Mouse (Mus musculus) kidney, postnatal 0 days (tissue): ENCODE measurements around the gene Ghitm. TPM values are rescaled to one million over a fixed set of nuclear protein-coding genes. Genes with fewer than 3 reads are reported as not detected.
"Not testable (repeated sequence)": the region's sequence is repeated elsewhere in the genome, so short reads cannot be mapped to it uniquely, and the experiment has no call there.

Experiments
- ATAC-seq: fragments of 200-750 bp; cut with Nextera tagmentation; replicated peaks from 2 replicates; pipeline ENCODE4 v1.8.0; 2017; ENCODE audit warnings: low read depth, moderate number of reproducible peaks, moderate TSS enrichment, moderate library complexity; ENCODE audit not compliant: low FRiP score
- DNase-seq: peaks from one replicate; pipeline ENCODE4 v3.0.0-alpha.2; 2016; ENCODE audit warnings: low spot score
- H3K27ac ChIP-seq: fragments of 300-500 bp; sonication (generic); 2 replicates; pipeline ENCODE4 v1.5.1; 2014; ENCODE audit warnings: mild to moderate bottlenecking
- H3K27me3 ChIP-seq: fragments of 300-500 bp; sonication (generic); 2 replicates; pipeline ENCODE4 v1.6.1; 2014; ENCODE audit warnings: low read length, mixed read lengths; ENCODE audit not compliant: insufficient read depth
- H3K36me3 ChIP-seq: fragments of 300-500 bp; sonication (generic); 2 replicates; pipeline ENCODE4 v1.6.1; 2014; ENCODE audit warnings: low read length, mixed read lengths; ENCODE audit not compliant: insufficient read depth
- H3K4me1 ChIP-seq: fragments of 300-500 bp; sonication (generic); replicated peaks from 2 replicates; pipeline ENCODE4 v1.6.1; 2014; ENCODE audit warnings: antibody characterized with exemption, low read length, mixed read lengths; ENCODE audit not compliant: insufficient read depth
- H3K4me2 ChIP-seq: fragments of 300-500 bp; sonication (generic); 2 replicates; pipeline ENCODE4 v1.6.1; 2014; ENCODE audit warnings: mild to moderate bottlenecking, low read length, moderate library complexity, mixed read lengths
- H3K4me3 ChIP-seq: fragments of 300-500 bp; sonication (generic); replicated peaks from 2 replicates; pipeline ENCODE4 v1.5.1; 2014; ENCODE audit warnings: low read depth, low read length
- H3K9ac ChIP-seq: fragments of 300-500 bp; sonication (generic); 2 replicates; pipeline ENCODE4 v1.6.1; 2014; ENCODE audit warnings: low read depth, low read length
- H3K9me3 ChIP-seq: fragments of 300-500 bp; sonication (generic); replicated peaks from 2 replicates; pipeline ENCODE4 v1.6.1; 2016; ENCODE audit warnings: low read length, inconsistent platforms, mixed read lengths
- CTCF ChIP-seq: IDR thresholded peaks from 2 replicates; pipeline ENCODE4 v1.5.1; 2016; ENCODE audit warnings: antibody characterized with exemption, low read depth, mild to moderate bottlenecking, moderate library complexity
- WGBS: fragments of 180-500 bp; shearing (Covaris S2); extraction: QIAGEN DNeasy Blood & Tissue Kit; methylation state at CpG from one replicate; pipeline ENCODE4 v1.1.7; 2014; 5-methylcytosine and 5-hydroxymethylcytosine counted together
- polyA plus RNA-seq: library from polyadenylated mRNA; unstranded; fragments of >200 nt; fragmentation: Nextera tagmentation; extraction: Ambion mirVana; gene quantifications from 2 replicates; pipeline ENCODE4 v1.2.1, GENCODE M21; 2015

Ghitm gene
- polyA plus RNA-seq, 1 experiment from 2014 or later: 267 TPM

- Histone ChIP-seq H3K36me3 (no peaks in the 10 kb centered on the region), H3K27ac (no peak overlapping the region), H3K4me2 (no peak overlapping the region), H3K27me3 (no peaks in the 10 kb centered on the region), H3K4me1 (no peaks in the 10 kb centered on the region), H3K9ac (no peak overlapping the region), H3K4me3 (no peak overlapping the region), H3K9me3 (0 out of 2 replicates have a peak, but pooled peaks cover 3% of the 10 kb centered on the region)
- WGBS: 74% methylated on average over 1 of the region's 1 CpGs
- TF ChIP-seq CTCF: no peak
- no peak for ATAC-seq
- DNase-seq: no peak
Measured at GRCm38 (mm10) chr14:37154391-37154790, 19.3 kb upstream of the Ghitm start.

- ATAC-seq: no peak
- H3K27me3 ChIP-seq: no peaks in the 10 kb centered on the region
- 64% methylated on average over 8 of the region's 8 CpGs for WGBS
- no peaks in the 10 kb centered on the region for H3K4me1 ChIP-seq
- no peak overlapping the region for H3K4me2 ChIP-seq
- H3K4me3 ChIP-seq: no peak overlapping the region
- no peak overlapping the region for H3K9ac ChIP-seq
- no peak overlapping the region for H3K27ac ChIP-seq
- no peak for DNase-seq
- H3K9me3 ChIP-seq: no peaks in the 10 kb centered on the region
- no peaks in the 10 kb centered on the region for H3K36me3 ChIP-seq
- no peak for TF ChIP-seq CTCF
Measured at GRCm38 (mm10) chr14:37139051-37139710, 4.1 kb upstream of the Ghitm start.

GRCm38 (mm10) chr14:37137596-37137995, 2.5 kb upstream of the Ghitm start:
- not testable (repeated sequence) for H3K4me2 ChIP-seq, H3K36me3 ChIP-seq, H3K4me3 ChIP-seq, H3K27me3 ChIP-seq, H3K27ac ChIP-seq, ATAC-seq, DNase-seq, H3K9ac ChIP-seq, H3K9me3 ChIP-seq, H3K4me1 ChIP-seq
- WGBS: 72% methylated on average over 2 of the region's 3 CpGs
- peak; percentile 14; the same call in 1 of the 2 replicates for TF ChIP-seq CTCF

GRCm38 (mm10) chr14:37136110-37136509, 1.0 kb upstream of the Ghitm start:
- TF ChIP-seq CTCF: no peak
- DNase-seq: no peak
- ATAC-seq: no peak
- Histone ChIP-seq H3K27me3 (no peaks in the 10 kb centered on the region), H3K4me1 (no peaks in the 10 kb centered on the region), H3K4me2 (no peak overlapping the region), H3K27ac (no peak overlapping the region), H3K4me3 (no peak overlapping the region), H3K36me3 (0 out of 2 replicates have a peak, but pooled peaks cover 7% of the 10 kb centered on the region), H3K9me3 (no peaks in the 10 kb centered on the region), H3K9ac (no peak overlapping the region)
- 83% methylated on average over 4 of the region's 4 CpGs for WGBS

- TF ChIP-seq CTCF: no peak
- H3K27me3 ChIP-seq: no peaks in the 10 kb centered on the region
- H3K4me1 ChIP-seq: no peaks in the 10 kb centered on the region
- ATAC-seq (no peak), DNase-seq (peak; percentile 6)
- 3% methylated on average over 10 of the region's 10 CpGs for WGBS
- peak overlapping the region; percentile 87 for H3K4me3 ChIP-seq
- H3K4me2 ChIP-seq: peak overlapping the region; percentile 53
- H3K9ac ChIP-seq: peak overlapping the region; percentile 59
- H3K9me3 ChIP-seq: no peaks in the 10 kb centered on the region
- H3K36me3 ChIP-seq: 0 out of 2 replicates have a peak, but pooled peaks cover 10% of the 10 kb centered on the region
- H3K27ac ChIP-seq: peak overlapping the region; percentile 70
Measured at GRCm38 (mm10) chr14:37135671-37136070, 599 bp upstream of the Ghitm start.

- 2% methylated on average over 40 of the region's 40 CpGs for WGBS
- H3K4me2 ChIP-seq: peak overlapping the region; percentile 62
- H3K9ac ChIP-seq: peak overlapping the region; percentile 96
- H3K4me3 ChIP-seq: peak overlapping the region; percentile 87
- H3K9me3 ChIP-seq: no peaks in the 10 kb centered on the region
- ATAC-seq (peak; percentile 42), DNase-seq (peak; percentile 58)
- H3K27ac ChIP-seq: peak overlapping the region; percentile 95
- peaks cover 16% of the 10 kb centered on the region for H3K36me3 ChIP-seq
- H3K27me3 ChIP-seq: no peaks in the 10 kb centered on the region
- TF ChIP-seq CTCF: no peak
- H3K4me1 ChIP-seq: no peaks in the 10 kb centered on the region
Measured at GRCm38 (mm10) chr14:37134304-37135126, 557 bp downstream of the Ghitm start.
